Mouse (Mus musculus) testis, postnatal 14 days (tissue): Measurements from ENCODE around the gene Tspear.
"Not testable (repeated sequence)": the region's sequence is repeated elsewhere in the genome, so short reads cannot be mapped to it uniquely, and the experiment has no call there.

Experiments
- DNase-seq: peaks from one replicate; pipeline ENCODE4 v3.0.0; 2021; ENCODE audit warnings: low spot score

Tspear gene

GRCm38 (mm10) chr10:77685895-77686664 lies at the start of gene Tspear:
Gene Tspear (plus strand): TSS chr10:77686569.
- DNase-seq: no peak

DNA sequence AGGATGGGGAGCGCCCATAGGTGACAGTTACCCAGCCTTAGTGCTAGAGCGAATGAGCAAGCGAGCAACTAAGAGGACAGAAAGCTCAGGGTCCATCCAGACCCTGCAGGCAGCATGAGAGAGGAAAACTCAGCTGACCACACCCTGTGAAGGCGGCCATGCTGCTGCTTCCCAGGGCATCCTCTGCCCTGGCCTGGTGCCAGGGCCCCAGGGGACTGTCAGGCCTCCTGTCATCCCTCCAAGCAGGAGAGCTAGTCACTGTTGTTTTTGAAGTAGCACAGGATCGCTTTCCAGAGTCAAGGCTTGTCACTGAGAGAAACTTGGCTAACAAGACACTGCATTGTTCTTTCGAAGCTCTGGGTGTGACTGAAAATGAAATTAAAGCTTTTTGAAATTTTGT lies 47.4 kb upstream of the Tspear start:
- no peak for DNase-seq

- DNase-seq: no peak
Observed at GRCm38 (mm10) chr10:77643160-77643559, 43.2 kb upstream of the Tspear start.

- no peak for DNase-seq
Observed at GRCm38 (mm10) chr10:77645571-77645970, 40.8 kb upstream of the Tspear start.

DNA sequence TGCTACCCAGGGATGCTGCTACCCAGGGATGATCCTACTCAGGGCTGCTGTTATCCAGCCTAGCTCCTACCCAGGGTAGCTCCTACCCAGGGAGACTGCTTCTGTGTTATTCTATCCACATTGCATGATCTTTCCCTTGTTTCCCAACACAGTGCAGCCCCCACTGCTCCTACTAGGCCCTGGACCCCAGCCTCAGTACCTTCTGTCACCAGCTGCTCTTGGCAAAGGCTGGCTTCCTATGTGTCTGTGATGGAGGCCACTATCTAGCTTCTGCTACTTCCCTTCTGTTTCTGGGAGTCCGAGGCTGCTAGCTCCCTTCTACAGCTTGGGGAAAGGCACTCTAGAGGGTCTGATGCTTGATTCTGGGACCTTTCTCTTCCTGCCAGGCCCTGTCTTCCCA lies 38.9 kb upstream of the Tspear start:
- no peak for DNase-seq

DNA sequence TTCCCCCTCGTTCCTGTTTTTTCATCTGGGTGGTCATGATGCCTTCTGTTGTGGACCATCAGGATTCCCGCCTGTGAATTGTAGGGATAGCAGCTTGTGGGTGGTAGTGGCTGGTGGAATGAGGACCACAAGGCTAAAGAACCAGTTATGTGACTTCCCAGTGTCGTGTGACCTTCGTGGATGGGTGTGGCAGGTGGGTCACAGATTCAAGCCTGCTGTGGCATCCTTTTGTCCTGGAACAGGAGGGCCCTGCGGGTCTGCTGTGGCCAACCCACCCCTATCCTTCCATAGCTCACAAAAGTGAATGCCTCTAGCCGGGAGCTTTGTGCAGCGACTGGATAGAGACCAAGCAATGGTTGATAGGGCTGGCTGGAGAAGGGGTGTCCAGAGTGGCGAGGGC lies 38.5 kb upstream of the Tspear start:
- no peak for DNase-seq

DNA sequence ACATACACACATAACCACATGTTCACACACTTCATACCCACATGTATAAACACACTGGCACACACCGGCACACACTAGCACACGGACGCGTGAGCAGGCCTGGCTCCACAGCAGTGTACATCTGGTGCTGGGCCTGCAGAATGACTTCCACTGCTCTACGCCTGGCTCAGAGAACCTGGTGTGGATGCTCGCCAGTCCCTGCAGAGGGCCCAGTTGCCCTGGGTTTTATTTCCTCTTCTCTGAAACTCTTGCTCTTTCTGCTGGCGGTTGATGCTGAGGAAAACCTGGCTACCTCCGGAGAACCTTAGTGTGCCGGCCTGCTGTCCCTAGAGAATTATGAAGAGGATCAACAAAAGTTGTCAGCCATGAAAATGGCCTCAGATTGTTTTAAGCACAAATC lies 34.3 kb upstream of the Tspear start:
- no peak for DNase-seq

- DNase-seq: no peak
Observed at GRCm38 (mm10) chr10:77658286-77658994, 27.9 kb upstream of the Tspear start.

DNA sequence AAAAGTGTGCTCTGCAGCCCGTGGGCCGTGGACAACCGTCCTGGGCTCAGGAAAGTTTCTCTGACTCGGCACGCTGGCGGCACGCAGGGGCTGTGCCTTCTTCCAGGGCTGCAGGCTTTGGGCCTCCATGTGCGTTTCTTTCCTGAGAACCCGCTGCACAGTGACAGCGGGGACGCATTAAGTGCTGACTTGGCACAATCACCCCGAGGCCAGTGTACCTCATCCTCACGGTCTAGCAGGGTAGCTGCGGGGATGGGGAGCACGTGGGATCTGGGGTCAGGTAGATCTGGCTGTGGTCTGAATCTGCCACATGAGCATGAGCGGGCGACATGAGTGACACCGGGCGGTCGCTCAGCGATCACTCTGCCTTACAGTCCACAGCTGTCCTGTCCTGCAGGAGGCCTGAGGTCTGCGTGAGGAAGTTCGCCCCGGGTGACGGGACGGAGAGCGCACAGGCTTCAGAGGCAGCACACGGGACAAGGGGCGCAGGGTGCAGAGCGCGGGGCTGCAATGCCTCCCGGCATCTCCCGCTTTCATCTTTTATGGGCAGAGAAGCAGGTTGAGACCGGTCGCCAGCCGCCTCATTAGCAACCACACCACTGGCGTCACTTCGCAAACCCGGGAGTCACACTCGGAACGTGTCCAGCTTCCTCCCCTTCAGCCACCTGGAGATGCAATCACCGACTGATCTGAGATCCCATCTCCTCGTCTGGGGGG lies 22.3 kb upstream of the Tspear start:
- DNase-seq: no peak

- DNase-seq: no peak
Observed at GRCm38 (mm10) chr10:77666342-77666741, 20.0 kb upstream of the Tspear start.

DNA sequence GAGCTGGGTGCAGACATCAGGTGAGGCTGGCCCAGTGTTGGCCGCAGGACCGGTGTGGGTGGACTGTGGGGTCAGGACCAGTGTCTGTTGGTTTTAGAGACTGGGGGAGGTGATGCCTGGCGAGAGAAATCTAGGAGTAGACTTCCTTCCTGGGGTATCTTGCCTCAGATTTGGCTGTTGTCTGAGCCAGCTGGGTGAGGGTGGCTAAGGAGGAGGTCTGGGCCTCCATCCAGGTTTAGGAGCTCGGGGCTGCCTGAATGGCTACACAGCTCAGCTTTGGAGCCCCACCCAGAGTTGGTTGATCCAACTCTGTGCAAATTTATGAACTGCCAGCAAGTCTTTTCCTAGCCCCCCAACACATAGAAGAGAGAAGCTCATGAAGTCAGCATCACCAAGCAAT lies 19.0 kb upstream of the Tspear start:
- DNase-seq: no peak

GRCm38 (mm10) chr10:77670710-77671109 lies 15.7 kb upstream of the Tspear start:
- DNase-seq: no peak

GRCm38 (mm10) chr10:77671519-77671918 lies 14.8 kb upstream of the Tspear start:
- no peak for DNase-seq

- no peak for DNase-seq
Observed at GRCm38 (mm10) chr10:77673765-77674164, 12.6 kb upstream of the Tspear start.

DNA sequence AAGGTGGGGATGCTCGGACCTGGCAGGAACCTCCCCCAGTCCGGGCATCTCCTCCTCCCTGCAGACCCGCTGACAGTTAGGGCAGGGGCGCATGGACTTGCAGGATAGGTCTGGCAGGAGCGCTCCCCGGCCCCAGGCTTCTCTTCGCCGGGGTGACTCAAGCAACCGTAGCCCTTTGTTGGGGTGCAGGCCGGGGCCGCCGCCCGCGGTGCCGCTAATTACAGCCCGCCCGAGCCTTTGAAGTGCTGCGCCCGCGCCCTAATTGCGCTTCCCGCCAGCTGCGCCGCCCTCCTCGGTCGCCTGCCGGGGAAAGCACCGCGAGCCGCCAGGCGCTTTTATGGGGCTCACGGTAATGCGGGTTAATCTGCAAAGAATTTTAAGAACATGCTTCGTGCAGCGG lies 8.8 kb upstream of the Tspear start:
- no peak for DNase-seq

DNA sequence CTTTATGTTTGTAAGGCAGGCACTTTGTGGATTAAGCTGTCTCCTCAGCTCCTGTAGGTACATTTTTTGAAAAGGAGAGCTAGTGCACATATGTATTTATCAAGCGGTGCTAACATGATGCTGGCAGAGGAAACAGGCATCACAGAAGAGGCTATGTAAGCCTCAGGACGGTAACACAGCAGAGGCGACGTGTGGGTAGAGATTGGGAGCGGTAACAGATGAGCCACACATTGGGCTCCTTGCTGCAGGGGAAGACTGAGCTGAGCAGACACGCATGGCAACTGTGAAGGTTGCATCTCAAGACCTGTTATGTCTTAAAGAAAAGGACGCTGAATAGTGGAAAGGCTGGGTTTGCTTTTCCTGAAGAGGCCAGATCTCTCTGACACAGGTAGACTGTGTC lies 3.4 kb upstream of the Tspear start:
- no peak for DNase-seq

- no peak for DNase-seq
Observed at GRCm38 (mm10) chr10:77684181-77684580, 2.2 kb upstream of the Tspear start.

DNA sequence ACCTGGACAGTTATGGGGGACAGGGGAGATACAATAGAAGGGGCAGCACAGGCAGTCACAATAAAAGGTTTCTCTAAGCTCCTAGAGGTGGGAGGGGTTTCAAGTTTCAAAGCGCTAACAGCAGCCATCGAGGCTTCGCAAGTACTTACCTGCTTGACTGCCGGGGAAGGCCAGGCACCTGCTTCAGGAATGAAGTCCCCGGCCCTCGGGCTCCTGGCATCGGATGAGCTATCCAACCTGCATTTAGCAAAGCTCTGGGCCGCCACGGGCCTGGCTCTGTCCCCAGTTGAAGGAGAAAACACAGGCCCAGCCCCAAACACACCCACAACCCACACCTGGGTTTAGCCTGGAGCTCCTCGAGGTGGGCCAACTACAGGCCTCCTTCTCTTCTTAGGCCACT lies 652 bp downstream of the Tspear start:
- no peak for DNase-seq

GRCm38 (mm10) chr10:77690356-77690807 lies 4.0 kb downstream of the Tspear start, which contains the start of gene Gm19402:
Gene Gm19402 (minus strand): TSS chr10:77690757.
- DNase-seq: not testable (repeated sequence)

DNA sequence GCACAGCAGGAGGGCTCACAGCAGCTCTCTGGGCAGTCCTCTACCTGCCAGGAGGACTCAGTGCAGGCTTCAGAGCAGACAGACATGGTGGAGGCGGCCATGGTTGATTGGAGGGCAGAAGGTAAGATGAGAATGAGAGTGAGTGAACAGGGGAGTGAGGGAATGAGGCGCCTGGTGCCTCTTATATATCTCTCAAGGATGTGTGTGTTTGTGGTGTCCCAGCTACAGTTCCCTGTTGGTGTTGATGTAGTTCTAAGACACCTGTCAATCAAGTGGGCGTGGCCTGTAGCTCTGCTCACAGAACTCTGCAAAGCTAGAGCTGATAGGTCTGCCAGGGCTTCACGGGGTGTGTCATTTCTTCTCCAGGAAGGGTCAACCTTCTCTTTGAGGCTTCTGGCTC lies 10.8 kb downstream of the Tspear start, which contains the start of gene Gm9508:
Gene Gm9508, minus strand, starts transcription at position 101 of the 400 bp plus-strand sequence.
- no peak for DNase-seq

- no peak for DNase-seq
Observed at GRCm38 (mm10) chr10:77706326-77706725, 20.0 kb downstream of the Tspear start, which contains the start of gene Gm10272. Gene Gm10272 (plus strand): TSS chr10:77706626.

- DNase-seq: no peak
Observed at GRCm38 (mm10) chr10:77709831-77710230, 23.5 kb downstream of the Tspear start.

DNA sequence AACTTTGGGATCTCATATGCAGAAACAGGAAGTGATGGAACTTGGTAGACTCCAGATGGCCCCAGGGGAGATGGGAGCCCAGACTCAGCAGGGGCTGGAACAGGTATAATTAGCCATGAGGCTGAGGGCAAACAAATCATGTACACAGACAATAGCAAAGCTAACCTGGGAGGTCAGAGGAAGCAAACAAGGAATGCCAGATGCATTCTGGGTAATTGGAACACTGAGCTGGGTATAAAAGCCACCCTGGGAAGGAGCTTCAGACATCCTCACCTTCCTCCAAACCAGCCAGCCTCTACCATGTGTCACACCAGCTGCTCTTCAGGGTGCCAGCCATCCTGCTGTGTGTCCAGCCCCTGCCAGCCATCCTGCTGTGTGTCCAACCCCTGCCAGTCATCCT lies 24.8 kb downstream of the Tspear start, which contains the start of gene Gm10024:
Gene Gm10024, plus strand, starts transcription at position 301 of the 400 bp plus-strand sequence.
- DNase-seq: not testable (repeated sequence)
